Mouse (Mus musculus): Measurements from ENCODE around the gene Neurl4.
A peak's percentile ranks its signal among the peaks of the same experiment; 100 is the strongest.

The Neurl4 gene

GRCm38 (mm10) chr11:69878399-69878798 lies 22.5 kb upstream of the Neurl4 start:
- H3K36me3 ChIP-seq (ENCODE audit: insufficient read depth, low read length): no peaks in the 10 kb centered on the region
- peaks cover 40% of the 10 kb centered on the region for H3K27me3 ChIP-seq (ENCODE audit: insufficient read depth, low read length)
- H3K9me3 ChIP-seq (ENCODE audit: low read length): no peaks in the 10 kb centered on the region
- H3K4me3 ChIP-seq (replicated peaks; ENCODE audit: low read length): peak overlapping the region; percentile 67
- peaks cover 80% of the 10 kb centered on the region for H3K4me1 ChIP-seq (replicated peaks; ENCODE audit: low read depth, low read length)
- TF ChIP-seq POU5F1 (IDR thresholded peaks at IDR 0.05; ENCODE audit: borderline replicate concordance, low read length): no peak
- no peak for TF ChIP-seq CTCF (conservative IDR thresholded peaks at IDR 0.05; ENCODE audit: low read length)
- TF ChIP-seq NANOG (IDR thresholded peaks at IDR 0.05; ENCODE audit: borderline replicate concordance, low read length): no peak

- Histone ChIP-seq H3K4me3 (replicated peaks; ENCODE audit: low read length) (peak overlapping the region; percentile 77; the same call in 1 of the 2 replicates), H3K4me1 (replicated peaks; ENCODE audit: low read depth, low read length) (peaks cover 80% of the 10 kb centered on the region), H3K36me3 (ENCODE audit: insufficient read depth, low read length) (peaks cover under 1% of the 10 kb centered on the region; the same call in 1 of the 2 replicates), H3K9me3 (ENCODE audit: low read length) (no peaks in the 10 kb centered on the region), H3K27me3 (ENCODE audit: insufficient read depth, low read length) (peaks cover 40% of the 10 kb centered on the region)
- no peak for TF ChIP-seq POU5F1 (IDR thresholded peaks at IDR 0.05; ENCODE audit: borderline replicate concordance, low read length)
- TF ChIP-seq NANOG (IDR thresholded peaks at IDR 0.05; ENCODE audit: borderline replicate concordance, low read length): no peak
- TF ChIP-seq CTCF (conservative IDR thresholded peaks at IDR 0.05; ENCODE audit: low read length): no peak
Observed at GRCm38 (mm10) chr11:69878952-69879351, 21.9 kb upstream of the Neurl4 start.

GRCm38 (mm10) chr11:69879711-69880110 lies 21.2 kb upstream of the Neurl4 start:
- no peak for TF ChIP-seq NANOG (IDR thresholded peaks at IDR 0.05; ENCODE audit: borderline replicate concordance, low read length)
- no peak for TF ChIP-seq POU5F1 (IDR thresholded peaks at IDR 0.05; ENCODE audit: borderline replicate concordance, low read length)
- Histone ChIP-seq H3K27me3 (ENCODE audit: insufficient read depth, low read length) (peaks cover 40% of the 10 kb centered on the region), H3K36me3 (ENCODE audit: insufficient read depth, low read length) (peaks cover 8% of the 10 kb centered on the region), H3K9me3 (ENCODE audit: low read length) (no peaks in the 10 kb centered on the region), H3K4me1 (replicated peaks; ENCODE audit: low read depth, low read length) (peaks cover 75% of the 10 kb centered on the region), H3K4me3 (replicated peaks; ENCODE audit: low read length) (peak overlapping the region; percentile 77)

- Histone ChIP-seq H3K36me3 (ENCODE audit: insufficient read depth, low read length) (peaks cover 15% of the 10 kb centered on the region), H3K4me1 (replicated peaks; ENCODE audit: low read depth, low read length) (peaks cover 77% of the 10 kb centered on the region), H3K9me3 (ENCODE audit: low read length) (no peaks in the 10 kb centered on the region), H3K4me3 (replicated peaks; ENCODE audit: low read length) (peak overlapping the region; percentile 77), H3K27me3 (ENCODE audit: insufficient read depth, low read length) (peaks cover 40% of the 10 kb centered on the region)
- TF ChIP-seq NANOG (IDR thresholded peaks at IDR 0.05; ENCODE audit: borderline replicate concordance, low read length) (no peak), CTCF (conservative IDR thresholded peaks at IDR 0.05; ENCODE audit: low read length) (peak; percentile 63)
Observed at GRCm38 (mm10) chr11:69880506-69880852, 20.4 kb upstream of the Neurl4 start.

GRCm38 (mm10) chr11:69880853-69881603 lies 19.8 kb upstream of the Neurl4 start, which contains the start of gene Kctd11:
Gene Kctd11, minus strand, starts transcription at chr11:69881406.
- H3K4me1 ChIP-seq (replicated peaks; ENCODE audit: low read depth, low read length): peaks cover 73% of the 10 kb centered on the region
- H3K27me3 ChIP-seq (ENCODE audit: insufficient read depth, low read length): peaks cover 40% of the 10 kb centered on the region
- TF ChIP-seq CTCF (conservative IDR thresholded peaks at IDR 0.05; ENCODE audit: low read length) (no peak; the same call in 1 of the 2 replicates), NANOG (IDR thresholded peaks at IDR 0.05; ENCODE audit: borderline replicate concordance, low read length) (no peak), POU5F1 (IDR thresholded peaks at IDR 0.05; ENCODE audit: borderline replicate concordance, low read length) (no peak)
- peak within 1 kb of the TSS; percentile 77 for H3K4me3 ChIP-seq (replicated peaks; ENCODE audit: low read length)
- H3K9me3 ChIP-seq (ENCODE audit: low read length): no peaks in the 10 kb centered on the region
- H3K36me3 ChIP-seq (ENCODE audit: insufficient read depth, low read length): peaks cover 17% of the 10 kb centered on the region

- TF ChIP-seq CTCF (conservative IDR thresholded peaks at IDR 0.05; ENCODE audit: low read length): no peak
- no peak for TF ChIP-seq POU5F1 (IDR thresholded peaks at IDR 0.05; ENCODE audit: borderline replicate concordance, low read length)
- TF ChIP-seq NANOG (IDR thresholded peaks at IDR 0.05; ENCODE audit: borderline replicate concordance, low read length): no peak
- Histone ChIP-seq H3K36me3 (ENCODE audit: insufficient read depth, low read length) (peaks cover 23% of the 10 kb centered on the region), H3K4me1 (replicated peaks; ENCODE audit: low read depth, low read length) (peaks cover 68% of the 10 kb centered on the region), H3K27me3 (ENCODE audit: insufficient read depth, low read length) (peaks cover 40% of the 10 kb centered on the region), H3K9me3 (ENCODE audit: low read length) (no peaks in the 10 kb centered on the region), H3K4me3 (replicated peaks; ENCODE audit: low read length) (peak overlapping the region; percentile 77)
Observed at GRCm38 (mm10) chr11:69881787-69882670, 18.8 kb upstream of the Neurl4 start.

- H3K4me1 ChIP-seq (replicated peaks; ENCODE audit: low read depth, low read length): peaks cover 62% of the 10 kb centered on the region
- TF ChIP-seq NANOG (IDR thresholded peaks at IDR 0.05; ENCODE audit: borderline replicate concordance, low read length) (no peak), CTCF (conservative IDR thresholded peaks at IDR 0.05; ENCODE audit: low read length) (peak; percentile 84)
- no peaks in the 10 kb centered on the region for H3K9me3 ChIP-seq (ENCODE audit: low read length)
- H3K27me3 ChIP-seq (ENCODE audit: insufficient read depth, low read length): peaks cover 40% of the 10 kb centered on the region
- H3K36me3 ChIP-seq (ENCODE audit: insufficient read depth, low read length): peaks cover 27% of the 10 kb centered on the region
- no peak overlapping the region for H3K4me3 ChIP-seq (replicated peaks; ENCODE audit: low read length)
Observed at GRCm38 (mm10) chr11:69883066-69883465, 17.8 kb upstream of the Neurl4 start.

- no peak for TF ChIP-seq POU5F1 (IDR thresholded peaks at IDR 0.05; ENCODE audit: borderline replicate concordance, low read length)
- TF ChIP-seq CTCF (conservative IDR thresholded peaks at IDR 0.05; ENCODE audit: low read length): no peak
- no peak for TF ChIP-seq NANOG (IDR thresholded peaks at IDR 0.05; ENCODE audit: borderline replicate concordance, low read length)
Observed at GRCm38 (mm10) chr11:69883527-69884151, 17.2 kb upstream of the Neurl4 start.

More at GRCm38 (mm10) chr11:69883527-69884151, 17.2 kb upstream of the Neurl4 start:
- Histone ChIP-seq H3K9me3 (ENCODE audit: low read length) (no peaks in the 10 kb centered on the region), H3K27me3 (ENCODE audit: insufficient read depth, low read length) (peaks cover 39% of the 10 kb centered on the region), H3K4me3 (replicated peaks; ENCODE audit: low read length) (no peak overlapping the region), H3K4me1 (replicated peaks; ENCODE audit: low read depth, low read length) (peaks cover 57% of the 10 kb centered on the region), H3K36me3 (ENCODE audit: insufficient read depth, low read length) (peaks cover 29% of the 10 kb centered on the region)

All from E14TG2a.4 (cell line).